Mouse (Mus musculus) hindbrain, embryonic 11.5 days (tissue): ENCODE measurements around the gene Gas7. TPM values are rescaled to one million over a fixed set of nuclear protein-coding genes. Genes with fewer than 3 reads are reported as not detected.
A peak's percentile ranks its signal among the peaks of the same experiment; 100 is the strongest.

ENCODE experiments used
- ATAC-seq: fragments of 200-750 bp; cut with Nextera tagmentation; 2 replicates; pipeline ENCODE4 v1.8.0; 2017; ENCODE audit warnings: mild to moderate bottlenecking, moderate TSS enrichment, moderate library complexity; ENCODE audit not compliant: low FRiP score
- DNase-seq: peaks from one replicate; pipeline ENCODE4 v3.0.0-alpha.2; 2015; ENCODE audit warnings: low spot score
- H3K27ac ChIP-seq: fragments of 300-500 bp; sonication (generic); 2 replicates; pipeline ENCODE4 v1.5.1; 2014; ENCODE audit warnings: mild to moderate bottlenecking, low read depth, low read length
- H3K27me3 ChIP-seq: fragments of 300-500 bp; sonication (generic); 2 replicates; pipeline ENCODE4 v1.6.1; 2014; ENCODE audit warnings: mild to moderate bottlenecking, low read length, moderate library complexity, mixed read lengths; ENCODE audit not compliant: control insufficient read depth, insufficient read depth
- H3K36me3 ChIP-seq: fragments of 300-500 bp; sonication (generic); 2 replicates; pipeline ENCODE4 v1.6.1; 2014; ENCODE audit warnings: mild to moderate bottlenecking, low read length, moderate library complexity, mixed read lengths; ENCODE audit not compliant: control insufficient read depth, insufficient read depth
- H3K4me1 ChIP-seq: fragments of 300-500 bp; sonication (generic); replicated peaks from 2 replicates; pipeline ENCODE4 v1.6.1; 2014; ENCODE audit warnings: low read length, mixed read lengths; ENCODE audit not compliant: control insufficient read depth, insufficient read depth
- H3K4me2 ChIP-seq: fragments of 300-500 bp; sonication (generic); replicated peaks from 2 replicates; pipeline ENCODE4 v1.6.1; 2014; ENCODE audit warnings: mild to moderate bottlenecking, low read depth, low read length
- H3K4me3 ChIP-seq: fragments of 300-500 bp; sonication (generic); 2 replicates; pipeline ENCODE4 v1.5.1; 2014; ENCODE audit warnings: low read depth, low read length
- H3K9ac ChIP-seq: fragments of 300-500 bp; sonication (generic); 2 replicates; pipeline ENCODE4 v1.6.1; 2014; ENCODE audit warnings: low read depth, low read length
- H3K9me3 ChIP-seq: fragments of 300-500 bp; sonication (generic); 2 replicates; pipeline ENCODE4 v1.6.1; 2016; ENCODE audit warnings: low read length; ENCODE audit not compliant: control insufficient read depth
- WGBS: fragments of 180-500 bp; shearing (Covaris S2); extraction: QIAGEN DNeasy Blood & Tissue Kit; methylation state at CpG from one replicate; pipeline ENCODE4 v1.1.7; 2014; 5-methylcytosine and 5-hydroxymethylcytosine counted together
- polyA plus RNA-seq: library from polyadenylated mRNA; unstranded; fragments of >200 nt; fragmentation: Nextera tagmentation; extraction: Ambion mirVana; gene quantifications from 2 replicates; pipeline ENCODE4 v1.2.1, GENCODE M21; 2014

Gene Gas7
- polyA plus RNA-seq, 1 experiment from 2014 or later: 4.2 TPM

DNA sequence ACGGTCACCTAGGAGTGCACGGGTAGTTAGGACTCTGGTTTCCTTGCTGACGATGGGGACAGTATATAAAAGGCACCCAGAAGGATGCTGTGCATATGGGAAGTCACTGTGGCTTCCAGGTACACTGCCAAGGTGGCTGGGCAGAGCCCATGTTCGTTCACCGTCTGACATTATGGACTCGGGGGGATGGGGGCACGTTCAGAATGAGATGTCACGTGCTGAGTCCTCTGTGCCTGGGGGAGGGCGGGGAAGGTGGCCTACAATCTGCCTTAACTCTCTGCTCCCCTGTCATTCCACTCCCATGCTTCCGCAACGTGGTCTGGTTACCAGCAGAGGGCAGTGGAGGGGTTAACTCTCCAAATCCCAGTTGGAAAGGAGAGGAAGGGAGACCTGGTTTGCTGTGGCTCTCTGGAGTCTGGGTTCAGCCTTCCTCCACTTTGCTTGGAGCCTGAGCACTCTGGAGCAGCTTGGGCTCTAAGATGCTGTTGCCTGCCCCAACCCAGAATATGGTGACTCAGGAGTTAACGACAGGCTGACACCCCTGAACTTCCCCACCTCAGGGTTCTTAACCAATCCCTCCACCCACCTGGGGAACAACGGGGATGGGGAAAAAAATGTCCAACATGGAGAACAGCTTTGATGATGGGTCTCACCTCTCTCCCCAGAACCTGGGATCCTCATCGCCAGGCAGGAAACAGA is 197.1 kb downstream of the Gas7 start:
- H3K9ac ChIP-seq: no peak overlapping the region
- ATAC-seq (peak; percentile 15; the same call in 1 of the 2 replicates), DNase-seq (peak; percentile 78)
- H3K9me3 ChIP-seq: no peaks in the 10 kb centered on the region
- 18% methylated on average over 14 of the region's 14 CpGs for WGBS
- H3K4me2 ChIP-seq: 0 out of 2 replicates have a peak overlapping the region, but pooled peaks have one; percentile 14
- no peak overlapping the region for H3K27ac ChIP-seq
- no peaks in the 10 kb centered on the region; the same call in 1 of the 2 replicates for H3K4me1 ChIP-seq
- H3K4me3 ChIP-seq: no peak overlapping the region
- H3K36me3 ChIP-seq: no peaks in the 10 kb centered on the region
- no peaks in the 10 kb centered on the region for H3K27me3 ChIP-seq

GRCm38 (mm10) chr11:67652893-67653255 is 197.6 kb downstream of the Gas7 start:
- 0 out of 2 replicates have a peak overlapping the region, but pooled peaks have one; percentile 14 for H3K4me2 ChIP-seq

GRCm38 (mm10) chr11:67653521-67654090 is 198.4 kb downstream of the Gas7 start:
- Histone ChIP-seq H3K4me2 (no peak overlapping the region), H3K36me3 (no peaks in the 10 kb centered on the region), H3K4me1 (no peaks in the 10 kb centered on the region; the same call in 1 of the 2 replicates), H3K4me3 (no peak overlapping the region), H3K9me3 (no peaks in the 10 kb centered on the region), H3K27me3 (no peaks in the 10 kb centered on the region), H3K9ac (no peak overlapping the region), H3K27ac (no peak overlapping the region)
- 93% methylated on average over 9 of the region's 9 CpGs for WGBS
- ATAC-seq (no peak), DNase-seq (no peak)

More at GRCm38 (mm10) chr11:67652893-67653255, 197.6 kb downstream of the Gas7 start:
- DNase-seq (peak; percentile 48), ATAC-seq (no peak)
- Histone ChIP-seq H3K9ac (no peak overlapping the region), H3K36me3 (no peaks in the 10 kb centered on the region), H3K27ac (no peak overlapping the region), H3K9me3 (no peaks in the 10 kb centered on the region), H3K4me3 (no peak overlapping the region), H3K27me3 (no peaks in the 10 kb centered on the region), H3K4me1 (no peaks in the 10 kb centered on the region; the same call in 1 of the 2 replicates)
- WGBS: 27% methylated on average over 6 of the region's 6 CpGs

GRCm38 (mm10) chr11:67654514-67654913 is 199.3 kb downstream of the Gas7 start:
- no peaks in the 10 kb centered on the region for H3K9me3 ChIP-seq
- H3K27ac ChIP-seq: no peak overlapping the region
- ATAC-seq: no peak
- DNase-seq: no peak
- no peaks in the 10 kb centered on the region; the same call in 1 of the 2 replicates for H3K4me1 ChIP-seq
- no peak overlapping the region for H3K4me2 ChIP-seq
- no peak overlapping the region for H3K9ac ChIP-seq
- WGBS: 88% methylated on average over 4 of the region's 4 CpGs
- no peaks in the 10 kb centered on the region for H3K27me3 ChIP-seq
- no peak overlapping the region for H3K4me3 ChIP-seq
- H3K36me3 ChIP-seq: no peaks in the 10 kb centered on the region

DNA sequence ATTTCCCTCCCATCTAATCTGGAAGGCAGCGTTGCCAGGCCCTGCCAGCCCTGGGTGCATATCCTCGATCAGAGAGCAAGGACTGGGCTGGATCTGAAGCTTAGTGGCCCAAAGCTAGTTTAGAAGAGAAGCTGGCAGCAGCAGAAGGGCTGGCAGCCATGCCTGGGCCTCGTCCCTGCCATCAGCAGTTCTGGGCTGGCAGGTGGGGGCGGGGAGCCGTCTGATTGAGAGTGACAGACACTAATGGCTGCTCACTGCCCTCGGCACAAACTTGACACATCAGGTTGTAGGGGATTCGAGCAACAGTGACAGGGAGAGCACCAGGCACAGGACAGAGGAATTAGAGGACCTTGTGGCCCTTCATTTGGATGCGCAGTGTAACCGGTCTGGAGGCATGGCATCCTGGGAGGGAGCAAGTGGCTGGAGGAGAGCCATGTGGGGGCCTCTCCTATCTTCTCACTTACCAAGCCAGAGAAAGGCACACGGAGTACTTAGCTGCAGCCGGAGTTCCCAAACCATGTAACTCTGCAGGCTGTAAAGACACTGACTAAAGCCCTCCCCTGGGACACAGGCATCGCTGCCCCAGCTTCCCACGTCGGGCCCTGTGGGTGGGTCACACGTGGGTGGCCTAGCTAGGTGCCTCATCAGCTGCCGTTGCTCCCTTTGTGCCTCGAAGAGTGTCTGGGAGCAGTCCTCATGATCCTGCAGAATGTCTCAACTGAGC is 200.2 kb downstream of the Gas7 start:
- ATAC-seq (no peak), DNase-seq (no peak)
- Histone ChIP-seq H3K27ac (no peak overlapping the region), H3K4me1 (no peaks in the 10 kb centered on the region; the same call in 1 of the 2 replicates), H3K36me3 (no peaks in the 10 kb centered on the region), H3K4me2 (no peak overlapping the region), H3K9me3 (no peaks in the 10 kb centered on the region), H3K4me3 (no peak overlapping the region), H3K9ac (no peak overlapping the region), H3K27me3 (no peaks in the 10 kb centered on the region)
- 73% methylated on average over 17 of the region's 17 CpGs for WGBS

DNA sequence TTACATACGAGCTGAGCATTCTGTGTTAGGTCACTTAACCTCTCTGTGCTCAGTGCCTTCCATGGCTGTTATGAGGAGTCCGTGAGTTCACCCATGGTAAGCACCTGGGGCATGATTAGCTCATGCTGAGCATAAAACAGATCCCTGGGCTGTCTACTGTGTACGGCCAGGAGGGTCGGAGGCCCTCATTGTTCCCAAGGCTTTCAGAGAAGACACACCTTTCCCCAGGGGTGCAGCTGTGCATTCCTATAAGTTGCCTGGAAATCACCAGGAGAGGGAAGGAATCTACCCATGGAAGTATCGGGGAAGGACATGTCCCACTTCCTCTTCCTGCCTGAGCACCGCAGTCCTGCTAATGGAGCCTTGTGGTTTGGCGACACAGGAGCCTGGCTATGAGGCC is 201.1 kb downstream of the Gas7 start:
- H3K9ac ChIP-seq: no peak overlapping the region
- 81% methylated on average over 7 of the region's 7 CpGs for WGBS
- no peaks in the 10 kb centered on the region for H3K36me3 ChIP-seq
- DNase-seq: no peak
- no peaks in the 10 kb centered on the region for H3K27me3 ChIP-seq
- no peak overlapping the region for H3K27ac ChIP-seq
- ATAC-seq: no peak
- H3K9me3 ChIP-seq: no peaks in the 10 kb centered on the region
- no peaks in the 10 kb centered on the region; the same call in 1 of the 2 replicates for H3K4me1 ChIP-seq
- no peak overlapping the region for H3K4me3 ChIP-seq
- no peak overlapping the region for H3K4me2 ChIP-seq

GRCm38 (mm10) chr11:67656811-67657210 is 201.6 kb downstream of the Gas7 start:
- Histone ChIP-seq H3K27me3 (no peaks in the 10 kb centered on the region), H3K4me3 (no peak overlapping the region), H3K9me3 (no peaks in the 10 kb centered on the region), H3K27ac (no peak overlapping the region), H3K4me1 (no peaks in the 10 kb centered on the region; the same call in 1 of the 2 replicates), H3K4me2 (no peak overlapping the region), H3K9ac (no peak overlapping the region), H3K36me3 (no peaks in the 10 kb centered on the region)
- no peak for DNase-seq
- WGBS: 89% methylated on average over 9 of the region's 9 CpGs
- no peak for ATAC-seq

DNA sequence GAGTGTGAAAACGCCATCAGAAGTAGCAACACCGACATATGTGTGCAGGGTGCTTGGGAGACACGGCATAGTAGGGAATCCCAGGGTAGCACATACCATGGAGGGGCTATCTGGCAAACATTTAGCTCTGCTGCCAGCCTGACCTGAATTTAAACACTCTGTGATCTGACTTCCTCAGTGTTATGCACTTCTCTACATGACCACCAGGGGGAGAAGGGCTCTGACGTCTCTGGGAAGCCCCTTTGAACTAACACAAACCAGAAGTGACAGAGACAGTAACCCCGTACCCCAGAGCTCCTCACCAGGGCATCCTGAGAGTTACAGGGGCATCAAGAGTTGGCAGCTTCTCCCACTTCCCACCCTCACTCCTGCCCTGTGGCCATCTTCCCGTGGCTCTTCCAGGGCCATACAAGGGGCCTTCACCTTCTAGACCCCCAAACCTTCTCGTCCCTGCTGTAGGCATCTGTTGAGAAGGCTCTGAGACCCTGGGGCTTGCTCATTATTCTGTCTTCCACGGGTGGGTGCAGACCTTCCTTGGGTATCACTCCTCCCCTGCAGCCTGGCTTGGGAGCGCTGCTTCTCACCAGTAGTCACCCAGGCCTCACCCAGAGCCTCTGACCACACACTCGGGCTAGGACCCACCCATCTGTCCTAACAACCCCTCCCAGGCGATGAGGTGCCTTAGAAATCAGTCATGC is 202.6 kb downstream of the Gas7 start:
- DNase-seq (peak; percentile 77), ATAC-seq (0 out of 2 replicates have a peak, but pooled peaks have one; percentile 2)
- Histone ChIP-seq H3K4me2 (no peak overlapping the region), H3K9ac (no peak overlapping the region), H3K9me3 (no peaks in the 10 kb centered on the region), H3K27ac (no peak overlapping the region), H3K27me3 (no peaks in the 10 kb centered on the region), H3K4me3 (no peak overlapping the region), H3K4me1 (no peaks in the 10 kb centered on the region; the same call in 1 of the 2 replicates), H3K36me3 (no peaks in the 10 kb centered on the region)
- 46% methylated on average over 11 of the region's 11 CpGs for WGBS
